Mouse (Mus musculus): ENCODE measurements around the gene Lcmt2.
"Not testable (repeated sequence)": the region's sequence is repeated elsewhere in the genome, so short reads cannot be mapped to it uniquely, and the experiment has no call there.

The Lcmt2 gene

DNA sequence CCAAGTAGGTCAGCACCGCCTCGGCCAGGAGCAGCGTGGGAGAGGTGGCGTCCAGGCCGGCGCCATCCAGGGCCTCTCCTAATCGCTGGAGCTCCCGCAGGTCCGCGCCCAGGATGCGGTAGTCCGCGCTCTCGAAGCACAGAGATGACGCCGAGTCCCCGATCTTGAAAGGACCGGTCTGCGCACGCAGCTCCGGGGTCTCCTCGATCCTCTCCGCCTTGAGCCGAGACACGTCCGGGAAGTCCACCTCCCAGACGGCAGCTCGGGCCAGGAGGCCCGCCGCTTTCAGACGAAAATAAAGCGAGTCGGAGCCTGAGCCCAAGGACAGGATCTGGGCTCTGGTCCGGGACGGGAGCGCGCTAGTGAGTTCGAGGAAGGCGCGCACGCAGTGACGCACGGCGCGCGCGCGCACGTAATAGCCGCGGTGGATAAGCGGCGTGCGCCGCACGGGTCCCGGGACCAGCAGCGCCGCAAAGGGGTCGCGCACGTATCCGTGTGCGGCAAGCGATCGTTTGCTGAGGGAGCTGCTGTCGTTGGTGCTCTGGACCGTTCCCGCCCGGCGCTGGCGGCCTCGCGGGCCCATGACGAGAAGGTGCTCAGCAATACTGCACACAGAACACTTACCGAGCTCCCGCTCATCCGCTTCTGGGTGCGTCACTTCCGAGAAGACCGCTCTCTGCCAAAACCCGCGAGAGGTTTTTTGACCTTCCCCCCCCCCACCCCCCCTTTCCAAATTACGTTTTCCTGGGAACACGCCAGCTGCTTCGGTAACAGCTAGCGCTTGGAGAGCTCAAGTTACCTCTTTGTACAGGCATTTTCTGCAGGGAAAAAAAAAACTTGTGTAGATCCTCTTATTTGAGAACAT, at the start of gene Lcmt2, which contains the start of gene Adal:
Gene Lcmt2 (minus strand): TSS at position 636 of the 865 bp plus-strand sequence.
Gene Adal (plus strand): TSS at position 411 of the 865 bp plus-strand sequence.
- peak; percentile 81 for DNase-seq (ENCODE audit: low read depth, low spot score)

DNA sequence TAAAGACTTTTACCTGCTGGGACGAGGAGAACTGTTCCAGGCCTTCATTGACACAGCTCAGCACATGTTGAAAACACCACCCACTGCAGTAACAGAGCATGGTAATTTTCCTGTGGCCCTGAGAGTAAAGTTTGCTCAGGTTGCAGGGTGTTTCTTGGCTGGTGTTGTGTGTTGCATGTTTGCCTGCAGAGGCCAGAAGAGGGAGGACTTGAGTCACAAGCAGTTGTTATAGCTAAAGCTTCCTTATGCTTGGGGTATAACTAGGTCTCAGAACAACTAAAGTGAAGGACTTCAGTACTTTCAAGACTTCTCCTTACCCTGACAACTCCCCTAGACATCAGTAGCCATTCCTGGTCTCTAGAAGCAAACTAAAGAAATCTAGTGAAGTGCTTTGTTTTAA, 48.1 kb upstream of the Lcmt2 start:
- no peak for DNase-seq (ENCODE audit: low read depth, low spot score)

GRCm38 (mm10) chr2:121184142-121184541, 43.7 kb upstream of the Lcmt2 start:
- DNase-seq (ENCODE audit: low read depth, low spot score) = no peak

GRCm38 (mm10) chr2:121183431-121183830, 43.0 kb upstream of the Lcmt2 start:
- DNase-seq (ENCODE audit: low read depth, low spot score) = no peak

- no peak for DNase-seq (ENCODE audit: low read depth, low spot score)
These were observed 38.5 kb upstream of the Lcmt2 start for GRCm38 (mm10) chr2:121178828-121179479.

GRCm38 (mm10) chr2:121170980-121171742, 30.7 kb upstream of the Lcmt2 start, which contains the start of gene Zscan29:
Gene Zscan29, minus strand, starts transcription at chr2:121171125.
- peak; percentile 85 for DNase-seq (ENCODE audit: low read depth, low spot score)

GRCm38 (mm10) chr2:121170481-121170971, 30.1 kb upstream of the Lcmt2 start, which contains the start of gene Tubgcp4:
Gene Tubgcp4, plus strand, starts transcription at chr2:121170654.
- DNase-seq (ENCODE audit: low read depth, low spot score) = peak; percentile 31

DNA sequence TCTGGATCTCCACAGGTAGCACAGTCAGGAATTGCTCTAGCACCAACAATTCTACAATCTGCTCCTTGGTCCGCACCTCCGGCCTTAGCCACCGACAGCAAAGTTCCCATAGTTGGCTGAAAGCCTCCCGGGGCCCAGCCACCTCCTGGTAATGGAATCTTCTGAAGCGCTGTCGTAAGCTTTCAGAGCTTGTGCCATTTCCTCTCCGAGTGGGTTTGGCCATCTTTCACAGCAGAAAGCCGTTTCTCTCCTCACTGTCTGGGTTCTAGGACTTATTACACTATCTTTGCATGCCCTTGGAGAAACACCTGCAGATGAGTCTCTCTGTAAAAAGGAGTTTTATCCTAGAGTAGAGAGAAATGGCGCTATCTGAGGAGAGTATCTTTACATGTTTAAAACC, 29.4 kb upstream of the Lcmt2 start:
- DNase-seq (ENCODE audit: low read depth, low spot score) = no peak

DNA sequence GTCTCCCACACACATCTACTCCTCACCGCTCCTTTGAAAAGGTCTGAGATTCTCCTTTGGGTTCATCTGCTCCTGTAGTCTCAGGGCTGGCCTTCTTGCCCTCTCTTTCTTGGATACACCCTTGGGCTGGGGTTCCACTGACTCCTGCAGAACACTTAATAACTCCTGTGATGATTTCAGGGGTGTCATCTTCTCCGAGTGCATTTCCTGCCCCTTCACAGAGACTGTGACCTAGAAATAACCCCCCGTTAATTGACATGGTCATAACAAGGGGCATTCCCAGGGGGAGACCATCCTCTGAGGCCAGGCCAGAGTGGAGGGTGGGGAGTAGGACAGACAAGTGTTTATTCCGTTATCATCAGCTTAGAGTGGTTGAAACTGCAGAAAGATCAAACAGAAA, 28.7 kb upstream of the Lcmt2 start:
- DNase-seq (ENCODE audit: low read depth, low spot score) = no peak

- no peak for DNase-seq (ENCODE audit: low read depth, low spot score)
These were observed 12.6 kb upstream of the Lcmt2 start for GRCm38 (mm10) chr2:121153100-121153499.

- DNase-seq (ENCODE audit: low read depth, low spot score) = no peak
These were observed 9.2 kb upstream of the Lcmt2 start for GRCm38 (mm10) chr2:121149679-121150078.

DNA sequence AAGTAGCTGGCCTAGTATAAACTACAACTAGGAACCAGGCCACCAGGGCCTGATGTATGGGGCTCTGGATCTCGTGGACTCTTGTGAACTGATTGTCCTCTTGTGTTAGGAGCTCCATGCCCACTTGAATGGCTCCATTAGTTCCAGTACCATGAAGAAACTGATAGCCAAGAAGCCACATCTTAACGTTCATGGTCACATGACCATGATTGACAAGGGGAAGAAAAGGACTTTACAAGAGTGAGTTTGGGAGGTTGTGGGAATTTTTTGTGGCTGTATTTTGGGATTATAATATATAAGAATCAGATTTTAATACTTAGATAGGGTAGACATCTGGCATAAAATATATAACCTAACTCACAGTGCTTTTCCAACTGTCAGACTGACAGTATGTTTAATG, 2.0 kb upstream of the Lcmt2 start:
- DNase-seq (ENCODE audit: low read depth, low spot score) = no peak

- peak; percentile 3 for DNase-seq (ENCODE audit: low read depth, low spot score)
These were observed 973 bp upstream of the Lcmt2 start for GRCm38 (mm10) chr2:121141216-121142035.

- peak; percentile 4 for DNase-seq (ENCODE audit: low read depth, low spot score)
These were observed 1.0 kb downstream of the Lcmt2 start for GRCm38 (mm10) chr2:121139266-121140017.

DNA sequence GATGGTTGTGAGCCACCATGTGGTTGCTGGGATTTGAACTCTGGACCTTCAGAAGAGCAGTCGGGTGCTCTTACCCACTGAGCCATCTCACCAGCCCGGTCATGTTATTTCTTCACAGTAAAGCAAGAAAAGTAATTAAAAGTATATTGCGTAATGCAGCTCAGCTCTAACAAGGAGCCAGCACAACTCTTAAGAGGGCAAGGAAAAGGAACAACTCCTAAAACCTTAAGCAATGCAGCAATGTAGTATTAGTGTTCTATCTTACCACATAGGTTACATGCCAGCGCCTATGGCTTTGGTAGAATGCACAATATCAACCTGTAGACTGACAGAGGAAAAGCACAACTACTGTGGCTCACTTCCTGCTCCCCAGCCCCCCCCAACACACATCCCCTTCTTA, 3.1 kb downstream of the Lcmt2 start:
- DNase-seq (ENCODE audit: low read depth, low spot score) = no peak

DNA sequence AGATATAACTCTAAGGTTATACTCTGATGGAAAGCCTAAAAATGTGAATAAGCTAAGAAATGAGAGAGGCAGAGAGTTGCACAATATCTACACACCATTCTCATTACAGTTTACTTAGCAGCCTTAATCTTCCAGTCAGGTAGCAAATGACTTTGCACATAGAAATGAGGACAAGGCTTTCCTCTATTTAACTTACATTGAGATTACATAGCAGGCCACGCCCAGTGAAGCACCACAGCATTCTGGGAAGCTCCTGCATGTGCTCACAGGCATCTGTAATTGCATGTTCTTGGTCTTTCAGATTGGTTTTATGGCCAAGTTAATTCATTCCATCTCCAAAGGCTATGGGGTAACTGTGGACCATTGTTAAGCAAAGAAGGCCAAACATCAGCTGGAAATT, 7.6 kb downstream of the Lcmt2 start:
- DNase-seq (ENCODE audit: low read depth, low spot score) = no peak

DNA sequence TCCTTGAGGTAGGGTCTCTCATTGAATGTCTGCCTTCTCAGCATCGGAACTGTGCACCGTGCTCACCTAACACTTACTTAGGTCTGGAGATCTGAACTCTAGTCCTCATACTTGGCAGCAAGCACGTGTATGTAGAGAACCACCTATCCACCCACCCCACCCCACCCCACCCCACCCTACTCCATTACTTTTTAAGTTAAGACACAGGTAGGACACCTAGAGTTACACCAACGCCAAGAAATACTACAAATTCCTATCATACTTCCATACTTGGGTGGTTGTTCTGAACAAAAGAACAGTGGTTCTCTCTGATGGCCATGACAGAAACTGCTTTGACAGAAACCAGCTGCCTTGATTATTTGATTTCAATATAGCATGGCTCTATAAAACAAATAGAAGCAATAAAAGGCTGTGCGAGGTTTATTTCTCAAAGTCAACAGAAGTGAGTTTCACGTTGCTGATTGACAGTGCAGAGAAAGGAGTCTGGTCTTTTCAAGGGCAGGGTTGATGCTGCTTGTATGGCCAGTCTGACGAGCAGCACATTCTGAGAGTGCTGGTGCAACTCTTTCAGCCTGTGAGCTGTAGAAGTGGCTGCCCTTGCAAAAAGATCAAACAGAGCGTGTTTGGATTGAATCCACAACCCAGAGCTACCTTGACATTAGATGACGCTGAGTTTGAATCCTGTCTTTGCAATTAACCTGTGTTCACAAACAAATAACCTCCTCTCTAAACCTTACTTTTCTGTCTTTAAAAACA, 11.4 kb downstream of the Lcmt2 start:
- DNase-seq (ENCODE audit: low read depth, low spot score) = no peak

DNA sequence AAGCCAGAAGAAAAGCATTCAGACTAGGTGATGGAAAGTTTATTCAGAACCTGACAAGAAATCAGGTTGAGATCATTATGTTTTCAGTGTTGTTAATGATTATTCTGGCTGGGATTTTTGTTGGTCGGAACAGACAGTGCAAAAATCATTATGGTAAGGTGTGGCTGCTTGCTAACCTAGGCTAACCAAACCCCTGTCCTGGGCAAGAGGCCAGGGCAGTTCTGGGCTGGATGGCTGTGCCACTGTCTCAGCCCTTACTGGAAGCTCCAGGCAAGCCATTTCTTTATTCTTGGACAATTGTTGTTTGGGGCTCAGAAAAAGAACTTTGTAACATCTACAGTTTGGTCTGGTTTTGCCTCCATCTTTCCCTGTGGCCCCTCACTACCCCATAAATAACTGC, 12.9 kb downstream of the Lcmt2 start:
- DNase-seq (ENCODE audit: low read depth, low spot score) = no peak

DNA sequence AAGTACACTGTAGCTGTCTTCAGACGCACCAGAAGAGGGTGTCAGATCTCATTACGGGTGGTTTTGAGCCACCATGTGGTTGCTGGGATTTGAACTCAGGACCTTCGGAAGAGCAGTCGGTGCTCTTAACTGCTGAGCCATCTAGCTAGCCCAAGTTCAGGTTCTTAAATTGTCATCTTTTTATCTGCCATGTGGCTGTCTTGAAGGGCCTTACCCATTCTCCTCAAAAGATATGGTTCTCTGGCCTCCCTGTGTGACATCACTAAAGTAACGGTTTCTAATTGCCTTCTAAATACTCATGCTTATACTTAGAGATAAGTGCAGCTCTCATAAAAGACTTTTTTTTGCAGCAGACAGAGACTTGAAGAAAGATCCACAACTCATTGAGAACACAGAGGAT, 14.2 kb downstream of the Lcmt2 start:
- DNase-seq (ENCODE audit: low read depth, low spot score) = not testable (repeated sequence)
